Mouse (Mus musculus) spleen, postnatal 4 days (tissue): Measurements from ENCODE around the gene Foxo1.

Experiments used
- DNase-seq, 2 experiments: peaks; one replicate each; pipeline ENCODE4 v3.0.0; 2022; ENCODE audit warnings: low spot score in 2 of 2

The Foxo1 gene

DNA sequence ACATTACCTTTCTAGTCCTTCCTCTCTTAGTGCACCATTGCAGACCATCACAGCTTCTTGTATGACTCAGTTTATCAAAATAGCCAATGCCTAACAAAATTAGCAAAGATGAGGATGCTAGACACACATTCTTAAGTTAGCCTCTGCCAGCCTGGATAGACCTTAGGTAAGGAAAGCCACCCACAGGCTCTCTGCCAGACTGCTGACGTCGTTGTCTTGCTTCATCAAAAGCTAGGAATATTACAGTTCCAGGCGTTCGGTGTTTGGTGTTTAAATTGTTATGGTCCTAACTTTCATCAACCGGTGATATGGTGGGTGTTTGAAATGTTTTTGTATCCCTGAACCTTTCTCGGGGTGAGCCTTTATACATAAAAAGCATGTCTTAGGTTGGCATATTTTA lies 96.4 kb downstream of the Foxo1 start:
- no peak for DNase-seq

DNA sequence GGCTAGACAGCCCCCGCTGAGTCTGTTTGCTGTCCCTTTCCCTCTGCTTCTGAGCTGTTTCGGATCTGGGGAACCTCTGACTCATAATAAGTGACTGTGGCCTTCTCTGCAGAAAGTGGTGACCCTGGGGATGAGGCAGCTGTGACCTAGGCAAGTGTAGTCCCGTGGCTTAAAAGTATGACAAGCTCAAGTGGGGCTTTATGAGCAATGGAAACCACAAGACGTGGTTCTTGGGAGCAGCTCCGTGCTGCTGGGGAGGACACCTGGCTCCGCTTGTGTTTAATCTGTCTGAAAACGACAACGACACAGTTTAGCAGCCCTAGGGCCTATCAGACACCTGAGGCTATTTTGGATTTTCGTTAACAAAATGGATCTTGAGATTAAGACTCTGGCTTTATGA lies 101.1 kb downstream of the Foxo1 start:
- no peak for DNase-seq

DNA sequence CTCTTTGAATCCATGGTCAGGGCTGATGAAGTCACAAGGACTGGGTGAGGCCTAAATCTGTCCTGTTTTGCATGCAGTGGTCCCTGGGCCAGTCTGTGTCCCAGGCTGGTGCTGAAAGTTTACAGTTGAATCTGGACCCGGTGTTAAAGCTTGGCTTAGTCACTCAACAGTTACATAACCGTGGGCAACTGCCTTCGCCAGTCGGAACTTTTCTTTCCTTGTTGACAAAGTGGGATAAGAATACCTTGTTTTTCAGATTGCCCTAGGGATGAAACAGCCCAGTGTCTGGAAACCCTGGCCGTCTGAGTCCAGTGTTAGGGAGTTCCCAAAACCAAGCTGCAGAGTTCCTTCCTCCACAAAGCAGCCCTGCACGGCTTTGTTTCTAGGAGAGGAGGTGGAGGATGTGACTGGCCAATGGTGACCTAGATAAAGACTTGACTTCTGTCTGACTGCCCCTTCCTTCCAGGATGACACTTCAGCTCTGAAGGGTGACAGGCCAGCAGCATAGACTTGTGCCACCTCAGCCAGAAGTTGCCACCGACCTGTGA lies 101.8 kb downstream of the Foxo1 start:
- DNase-seq, result no peak

DNA sequence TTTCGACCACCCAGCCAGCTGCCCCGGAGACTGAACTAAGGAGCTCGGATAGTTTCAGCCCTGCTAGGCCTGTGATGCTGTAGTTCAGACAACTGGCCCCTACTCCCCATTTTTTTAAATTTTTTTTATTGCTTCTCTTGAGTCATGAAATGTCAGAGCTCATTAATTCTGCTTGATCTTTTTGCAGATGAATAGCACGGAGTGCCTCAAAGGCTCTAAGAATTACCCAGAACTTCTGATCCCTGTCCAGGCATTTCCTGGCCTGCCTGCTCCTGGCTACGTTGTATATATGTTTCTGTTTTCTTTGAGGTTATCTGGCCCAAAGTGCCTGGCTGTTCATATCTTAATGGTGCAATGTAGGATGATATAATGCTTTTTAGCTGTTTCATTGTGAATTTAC lies 108.8 kb downstream of the Foxo1 start:
- no peak for DNase-seq

DNA sequence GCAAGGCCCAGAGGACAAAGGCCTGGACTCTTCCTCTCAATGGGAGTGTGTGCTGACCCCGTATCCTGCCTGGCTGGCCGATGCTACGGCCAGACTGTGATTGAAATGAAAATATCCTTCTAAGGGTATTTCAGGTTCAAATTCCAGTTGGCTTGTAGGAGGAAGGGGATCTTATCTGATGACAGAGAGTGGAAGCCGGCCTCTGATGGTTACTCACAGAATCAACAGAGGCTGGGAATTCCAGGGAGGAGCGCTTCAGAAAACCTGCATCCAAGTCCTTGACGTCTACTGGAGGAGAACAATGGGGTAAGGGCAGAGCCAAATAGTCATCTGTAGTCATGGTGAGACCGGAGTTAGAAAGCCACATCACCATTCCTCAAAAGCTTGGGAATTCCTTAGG lies 115.2 kb downstream of the Foxo1 start:
- DNase-seq, result no peak

DNA sequence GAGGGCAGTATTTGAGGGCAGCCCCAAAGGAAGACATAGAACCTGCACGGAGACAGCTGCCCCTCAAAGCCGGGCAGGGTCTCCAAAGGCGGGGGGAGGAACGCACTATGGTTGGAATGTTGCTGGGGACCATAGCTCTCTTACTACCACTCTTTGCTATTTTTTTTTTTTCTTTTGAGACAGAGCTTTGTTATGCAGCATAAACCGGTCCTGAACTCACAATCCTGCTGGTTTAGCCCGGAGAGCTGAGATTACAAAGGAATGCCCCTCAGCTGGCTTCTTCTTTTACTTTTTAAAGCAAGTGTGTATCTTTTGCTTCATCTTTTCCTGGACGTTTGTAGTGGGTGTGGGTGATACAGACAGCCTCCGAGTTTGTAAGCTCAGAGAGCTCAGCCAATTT lies 118.2 kb downstream of the Foxo1 start:
- DNase-seq, result no peak

DNA sequence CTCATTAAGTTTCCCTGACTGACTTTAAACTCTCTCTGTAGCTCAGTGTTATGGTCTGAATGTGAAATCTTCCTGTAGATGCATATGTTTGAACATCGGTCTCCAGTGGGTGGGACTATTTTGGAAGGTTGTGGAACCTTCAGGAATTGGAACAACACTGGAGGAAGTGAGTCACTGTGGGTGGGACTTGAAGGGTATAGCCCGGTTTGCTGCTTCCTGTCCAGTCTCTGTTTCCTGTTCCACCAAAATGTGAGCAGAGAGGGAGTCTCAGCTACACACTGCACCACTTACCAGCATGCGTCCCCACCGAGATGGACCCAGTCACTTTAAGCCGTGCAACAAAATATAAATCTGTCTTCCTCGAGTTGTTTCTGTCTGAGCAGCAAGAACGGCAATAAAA lies 122.2 kb downstream of the Foxo1 start:
- DNase-seq, result no peak

DNA sequence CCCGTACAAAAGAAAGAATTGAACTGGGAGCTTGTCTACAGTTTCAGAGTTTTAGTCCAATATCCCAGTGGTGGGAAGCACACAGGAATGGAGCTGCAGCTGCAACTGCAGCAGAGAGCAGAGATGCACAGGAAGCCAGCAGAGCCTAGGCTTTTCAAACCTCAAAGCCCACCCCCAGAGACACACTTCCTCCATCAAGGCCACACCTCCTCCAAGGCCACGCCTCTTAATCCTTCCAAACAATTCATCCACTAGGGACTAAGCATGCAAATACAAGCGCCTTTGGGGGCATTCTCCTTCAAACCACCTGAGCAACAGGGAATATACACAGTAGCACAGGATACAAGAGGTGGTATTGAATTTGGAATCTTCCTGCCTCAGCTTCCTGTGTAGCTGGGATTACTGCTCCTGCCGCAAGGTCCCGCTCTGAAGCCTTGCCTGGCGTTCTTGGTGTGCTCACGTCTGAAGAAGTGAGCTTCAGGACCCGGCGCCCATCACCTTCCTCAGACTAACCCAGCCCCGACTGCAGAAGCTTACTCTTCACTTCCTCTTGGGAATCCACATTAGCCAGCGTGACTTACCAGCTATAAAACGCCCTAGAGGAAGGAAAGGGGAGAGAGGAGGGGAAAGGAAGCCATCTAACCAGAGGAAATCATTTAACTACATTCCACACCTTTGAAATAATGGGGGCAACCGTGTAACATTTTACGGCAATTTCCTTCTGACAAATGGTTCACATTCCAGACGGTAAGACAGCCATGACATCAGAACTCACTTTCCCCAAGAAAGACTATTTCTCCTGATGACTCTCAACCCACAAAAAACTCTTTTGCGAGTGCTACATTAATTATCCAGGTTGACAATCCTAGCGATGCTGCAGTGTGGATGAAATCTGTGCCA lies 122.9 kb downstream of the Foxo1 start:
- DNase-seq, result no peak

DNA sequence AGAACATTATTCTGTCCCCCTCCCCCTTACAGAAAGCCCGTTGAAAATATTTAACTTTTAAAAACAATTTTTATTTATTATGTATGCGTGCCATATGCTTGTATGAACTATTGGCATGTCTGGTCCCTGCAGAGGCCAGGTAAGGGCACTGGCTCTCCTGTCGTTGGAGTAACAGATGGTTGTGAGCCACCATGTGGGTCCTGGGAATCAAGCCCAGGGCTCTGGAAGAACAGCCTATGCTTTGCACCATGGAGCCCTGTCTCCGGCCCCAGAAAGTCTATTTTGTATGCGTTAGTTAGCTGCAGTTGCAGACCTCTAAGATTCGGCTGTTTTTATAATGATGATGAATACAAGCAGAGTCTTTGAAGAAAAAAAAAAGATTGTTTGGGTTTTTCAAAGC lies 123.8 kb downstream of the Foxo1 start:
- DNase-seq, result no peak

DNA sequence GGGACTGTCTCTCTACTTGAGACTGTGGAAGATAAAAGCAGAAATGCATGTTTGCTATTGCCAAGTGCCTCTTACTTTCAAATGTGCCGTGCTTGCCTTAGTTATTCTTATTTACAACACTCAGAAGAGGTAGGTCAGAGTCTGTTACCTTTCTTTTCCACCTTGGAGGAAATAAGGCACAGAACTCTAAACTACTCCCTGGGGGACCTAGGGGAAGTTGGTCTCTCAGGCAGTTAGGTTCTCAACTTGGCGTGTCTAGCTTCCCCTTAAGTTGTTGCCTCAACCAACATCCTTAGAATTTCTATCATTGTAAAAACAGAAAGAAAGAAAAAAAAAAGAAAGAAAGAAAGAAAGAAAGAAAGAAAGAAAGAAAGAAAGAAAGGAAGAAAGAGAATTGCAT lies 124.4 kb downstream of the Foxo1 start:
- no peak for DNase-seq

DNA sequence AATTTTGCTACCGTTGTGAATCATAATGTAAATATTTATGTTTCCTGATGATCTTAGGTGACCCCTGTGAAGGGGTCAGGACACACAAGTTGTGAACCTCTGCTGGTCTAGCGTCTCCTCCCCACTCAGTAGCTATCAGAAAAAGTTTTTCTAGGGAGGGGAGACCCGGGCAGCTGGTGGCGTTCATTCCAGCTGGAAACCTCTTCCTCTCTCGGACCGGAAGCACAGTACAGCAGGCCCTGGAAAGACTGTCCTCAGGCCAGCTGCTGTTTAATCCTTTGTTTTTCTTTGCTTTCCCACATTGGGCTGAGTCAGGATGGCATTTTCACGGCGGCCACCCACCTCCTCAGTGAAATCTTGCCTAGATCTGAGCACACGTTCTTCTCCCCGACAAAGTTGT lies 125.0 kb downstream of the Foxo1 start:
- no peak for DNase-seq

DNA sequence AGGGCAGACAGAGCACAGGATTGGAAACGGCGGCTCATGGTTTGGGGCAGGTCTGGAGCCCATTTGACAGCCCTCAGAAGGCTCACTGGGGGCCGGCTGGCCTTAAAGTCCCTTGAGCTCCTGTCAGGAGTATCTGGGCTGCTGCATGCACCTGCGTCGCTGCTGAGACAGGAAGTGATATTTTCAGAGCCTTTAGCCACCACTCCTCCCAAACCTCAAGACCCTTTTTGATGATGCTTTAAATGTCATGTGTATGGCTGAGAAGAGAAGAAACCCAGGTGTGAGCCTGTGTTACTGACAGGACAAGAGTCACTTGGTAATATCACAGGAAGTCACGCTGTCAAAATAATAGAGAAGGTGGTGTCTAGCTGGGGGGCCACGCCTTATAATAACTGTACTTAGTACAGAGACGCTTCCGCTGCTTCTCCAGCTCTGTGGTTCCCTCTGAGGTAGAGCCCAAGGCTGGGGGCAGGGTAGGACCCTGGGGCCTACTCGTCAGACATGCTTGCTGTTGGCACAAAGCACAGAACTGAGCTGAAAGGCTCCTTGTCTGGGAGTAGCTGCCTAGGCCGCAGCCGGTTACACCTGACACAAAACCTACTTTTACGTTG lies 128.1 kb downstream of the Foxo1 start:
- peak; percentile 58 to 70 for DNase-seq

DNA sequence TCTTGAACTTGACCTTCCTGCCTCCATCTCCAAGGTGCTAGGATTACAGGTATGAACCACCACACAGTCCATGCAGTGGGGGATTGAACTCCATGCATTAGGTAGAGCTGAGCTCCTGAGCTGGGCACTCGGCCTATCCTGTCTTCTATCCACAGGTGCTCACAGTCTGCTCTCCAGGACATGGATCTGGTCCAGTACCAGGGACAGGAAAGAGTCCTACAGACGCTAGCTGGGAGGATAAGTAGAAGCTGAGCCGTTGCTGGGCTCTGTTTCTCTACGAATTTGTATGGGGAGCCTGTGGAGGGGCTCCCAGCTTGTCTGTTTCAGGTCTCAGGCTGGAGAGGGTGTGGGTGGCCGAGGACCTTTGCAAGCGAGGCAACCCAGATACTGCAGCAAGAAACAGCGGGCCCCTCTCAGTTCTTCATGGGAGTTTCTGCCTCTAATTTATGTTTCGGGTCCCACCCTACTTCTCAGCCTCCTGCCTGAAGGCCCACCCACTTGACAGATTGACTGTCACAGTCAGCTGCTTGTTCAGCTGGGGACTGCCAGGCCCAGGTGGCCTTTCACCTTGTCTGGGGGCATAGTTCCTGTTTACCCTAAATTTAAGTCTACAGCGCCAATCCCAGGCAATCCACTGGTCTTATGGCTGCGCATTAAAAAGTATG lies 128.9 kb downstream of the Foxo1 start:
- peak in 1 of 2 experiments; percentile 39 for DNase-seq

DNA sequence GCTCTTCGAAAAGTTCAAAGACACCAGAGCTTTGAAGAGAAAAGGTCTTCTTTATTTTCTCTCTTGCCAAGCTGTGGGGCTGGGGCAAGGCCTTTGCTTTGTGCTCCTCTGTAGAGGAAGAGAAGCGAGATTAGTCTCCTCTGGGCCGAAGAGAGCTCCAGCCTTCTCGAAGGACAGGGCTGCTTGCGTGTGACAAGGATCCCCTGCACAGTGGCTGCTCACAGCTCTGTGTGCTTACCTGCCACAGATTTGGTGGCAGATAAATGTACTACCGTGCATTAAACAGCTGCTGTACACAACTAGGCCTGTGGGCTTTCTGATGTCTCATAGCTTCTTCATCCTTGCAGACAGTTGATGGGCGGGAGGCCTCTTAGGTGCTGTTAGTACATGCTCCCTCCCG lies 129.8 kb downstream of the Foxo1 start:
- no peak for DNase-seq

DNA sequence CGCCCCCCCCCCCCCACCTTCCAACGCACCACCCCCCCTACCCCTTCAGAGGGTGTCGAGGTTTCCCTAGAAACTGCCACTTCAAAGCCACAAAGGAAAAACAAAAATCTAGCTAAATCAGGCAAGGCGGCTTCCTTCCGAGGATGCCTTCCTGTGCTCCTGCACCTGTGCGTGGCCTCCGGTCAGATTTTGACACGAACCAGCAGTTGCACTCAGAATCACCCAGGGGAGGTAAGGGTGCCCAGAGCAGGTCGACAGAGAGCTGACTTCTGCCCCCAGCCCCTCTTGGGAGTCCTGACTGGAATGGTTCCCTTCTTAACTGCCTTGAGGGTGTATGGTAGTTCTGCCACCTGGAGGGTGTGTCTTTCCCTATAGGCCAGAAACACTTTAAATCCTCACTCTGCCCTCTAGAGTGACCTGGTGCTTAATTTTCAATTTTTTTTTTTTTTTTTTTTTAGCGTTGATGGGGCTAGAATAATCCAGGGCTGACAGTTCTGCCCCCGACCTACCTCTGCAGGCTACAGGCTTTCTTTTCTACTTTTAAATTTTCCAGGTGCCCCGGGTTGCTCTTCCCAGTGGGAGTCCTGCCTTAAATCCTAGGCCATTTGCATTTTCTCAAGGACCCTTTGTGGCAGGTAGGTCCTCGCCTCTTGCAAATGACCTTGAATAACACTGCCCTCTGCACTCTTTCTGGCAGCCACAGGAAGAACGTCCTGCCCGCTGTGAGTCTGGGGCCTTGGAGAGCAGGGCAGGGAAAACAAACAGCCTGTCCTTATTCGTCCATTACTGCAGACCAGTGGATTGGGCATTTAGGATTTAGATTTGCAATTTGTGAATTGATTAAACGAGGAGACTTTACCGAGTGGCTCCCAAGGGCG lies 132.4 kb downstream of the Foxo1 start:
- no peak for DNase-seq

DNA sequence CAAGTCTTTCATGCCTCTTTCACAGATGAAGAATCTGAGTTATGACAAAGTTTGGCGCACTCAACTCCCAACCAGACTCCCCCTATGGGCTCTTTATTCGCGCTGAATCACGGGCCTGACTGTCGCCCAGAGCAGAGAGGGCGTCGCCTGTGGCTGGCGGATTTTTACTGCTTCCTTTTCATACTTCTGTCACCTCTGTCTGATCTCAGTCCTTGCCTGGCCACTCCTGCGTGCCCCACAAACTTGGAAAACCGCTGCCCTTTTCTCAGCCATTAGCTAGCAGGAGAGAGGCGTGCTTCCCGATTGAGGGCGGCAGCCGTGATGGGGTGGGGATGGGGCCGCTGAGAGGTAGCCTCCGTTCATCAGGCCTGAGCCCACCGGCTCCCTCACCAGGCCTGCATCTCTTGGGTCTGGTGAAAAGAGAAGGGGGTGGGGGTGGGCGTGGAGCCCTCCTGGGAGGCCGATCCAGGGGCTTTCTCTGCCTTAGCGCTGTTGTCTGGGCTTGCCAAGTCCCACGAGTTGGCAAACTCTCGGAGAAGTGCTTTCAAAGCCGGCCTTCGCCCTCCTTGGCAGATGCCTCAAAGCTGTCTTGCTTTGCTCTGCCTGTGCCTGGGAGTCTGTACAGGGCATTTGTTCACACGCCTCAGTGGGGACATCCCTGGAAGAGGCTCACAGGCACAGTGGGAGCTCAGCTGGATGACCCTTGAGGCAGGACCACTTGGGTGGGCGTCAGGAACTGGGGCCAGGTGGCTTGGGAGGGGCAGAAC lies 133.2 kb downstream of the Foxo1 start:
- peak; percentile 24 to 68 for DNase-seq
